Mouse (Mus musculus) cortical plate, adult 2 months (tissue): ENCODE data around the gene Pah. TPM values are rescaled to one million over a fixed set of nuclear protein-coding genes. Genes with fewer than 3 reads are reported as not detected.

Experiments used
- H3K27ac ChIP-seq: fragments of 200-500 bp; 2 replicates; pipeline ENCODE4 v1.5.1; 2012; ENCODE audit warnings: low read length, control low read depth, inconsistent platforms; ENCODE audit not compliant: insufficient read depth
- H3K4me1 ChIP-seq: fragments of 200-500 bp; 2 replicates; pipeline ENCODE4 v1.6.1; 2011; ENCODE audit warnings: low read length; ENCODE audit not compliant: control insufficient read depth, insufficient read depth
- H3K4me3 ChIP-seq: fragments of 200-500 bp; 2 replicates; pipeline ENCODE4 v1.5.1; 2011; ENCODE audit warnings: mild to moderate bottlenecking, low read length, control low read depth; ENCODE audit not compliant: insufficient read depth
- CTCF ChIP-seq: fragments of 200-500 bp; IDR thresholded peaks from 2 replicates; pipeline ENCODE4 v1.5.1; 2011; ENCODE audit warnings: mild to moderate bottlenecking, control low read depth, low read length; ENCODE audit not compliant: insufficient read depth; ENCODE audit errors: extremely low read depth
- POLR2A ChIP-seq: fragments of 200-500 bp; IDR thresholded peaks from 2 replicates; pipeline ENCODE4 v1.6.1; 2011; ENCODE audit warnings: mild to moderate bottlenecking, low read length, control low read depth; ENCODE audit not compliant: insufficient read depth; ENCODE audit errors: extremely low read depth
- polyA plus RNA-seq: library from polyadenylated mRNA; depleted of rRNA; stranded (reverse); fragments of >200 nt; gene quantifications from 2 replicates; pipeline ENCODE4 v1.2.3, GENCODE M21; 2012

Pah gene
- polyA plus RNA-seq, 1 experiment, result 0.25 TPM

- Histone ChIP-seq H3K4me3 (no peak overlapping the region), H3K4me1 (no peaks in the 10 kb centered on the region), H3K27ac (no peak overlapping the region)
- TF ChIP-seq POLR2A, result no peak
- peak; percentile 99 for TF ChIP-seq CTCF
Measured at GRCm38 (mm10) chr10:87552726-87553125, 31.1 kb downstream of the Pah start.

- Histone ChIP-seq H3K4me3 (no peak overlapping the region), H3K4me1 (no peaks in the 10 kb centered on the region), H3K27ac (no peak overlapping the region)
- TF ChIP-seq POLR2A, result no peak
- TF ChIP-seq CTCF, result no peak
Measured at GRCm38 (mm10) chr10:87556441-87556840, 34.8 kb downstream of the Pah start.

- Histone ChIP-seq H3K27ac (no peak overlapping the region), H3K4me3 (no peak overlapping the region), H3K4me1 (no peaks in the 10 kb centered on the region)
- TF ChIP-seq CTCF (no peak), POLR2A (no peak)
Measured at GRCm38 (mm10) chr10:87563818-87564217, 42.2 kb downstream of the Pah start.

GRCm38 (mm10) chr10:87565712-87566111 is 44.1 kb downstream of the Pah start:
- no peak for TF ChIP-seq POLR2A
- Histone ChIP-seq H3K4me1 (no peaks in the 10 kb centered on the region), H3K27ac (no peak overlapping the region), H3K4me3 (no peak overlapping the region)

- Histone ChIP-seq H3K4me3 (no peak overlapping the region), H3K4me1 (no peaks in the 10 kb centered on the region), H3K27ac (no peak overlapping the region)
- TF ChIP-seq POLR2A (no peak), CTCF (no peak)
Measured at GRCm38 (mm10) chr10:87572500-87572899, 50.9 kb downstream of the Pah start.

GRCm38 (mm10) chr10:87586696-87587095 is 65.1 kb downstream of the Pah start:
- no peak for TF ChIP-seq POLR2A
- Histone ChIP-seq H3K27ac (no peak overlapping the region), H3K4me3 (no peak overlapping the region), H3K4me1 (no peaks in the 10 kb centered on the region)

- no peak for TF ChIP-seq POLR2A
- no peak for TF ChIP-seq CTCF
- H3K4me3 ChIP-seq, result no peak overlapping the region
Measured at GRCm38 (mm10) chr10:87593916-87594315, 72.3 kb downstream of the Pah start.

GRCm38 (mm10) chr10:87596361-87597074 is 74.9 kb downstream of the Pah start:
- Histone ChIP-seq H3K4me3 (no peak overlapping the region), H3K4me1 (peaks cover 2% of the 10 kb centered on the region; the same call in 1 of the 2 replicates), H3K27ac (no peak overlapping the region)
- TF ChIP-seq CTCF, result peak; percentile 57
- no peak for TF ChIP-seq POLR2A

More at GRCm38 (mm10) chr10:87593916-87594315, 72.3 kb downstream of the Pah start:
- Histone ChIP-seq H3K27ac (no peak overlapping the region), H3K4me1 (peaks cover 2% of the 10 kb centered on the region; the same call in 1 of the 2 replicates)

GRCm38 (mm10) chr10:87597075-87597677 is 75.6 kb downstream of the Pah start:
- Histone ChIP-seq H3K27ac (no peak overlapping the region), H3K4me3 (no peak overlapping the region), H3K4me1 (peaks cover 2% of the 10 kb centered on the region; the same call in 1 of the 2 replicates)
- TF ChIP-seq CTCF (no peak), POLR2A (no peak)

- no peaks in the 10 kb centered on the region for H3K4me1 ChIP-seq
- H3K4me3 ChIP-seq, result no peak overlapping the region
- TF ChIP-seq POLR2A, result no peak
- TF ChIP-seq CTCF, result no peak
- H3K27ac ChIP-seq, result no peak overlapping the region
Measured at GRCm38 (mm10) chr10:87602151-87602550, 80.6 kb downstream of the Pah start.
